Mouse (Mus musculus): ENCODE data around the gene Crybb3.

Crybb3 gene

GRCm38 (mm10) chr5:113081439-113081838 lies at the start of gene Crybb3:
Crybb3 (minus strand) TSS chr5:113081584.
- DNase-seq (ENCODE audit: low read depth, low spot score) = no peak

- no peak for DNase-seq (ENCODE audit: low read depth, low spot score)
Observed at GRCm38 (mm10) chr5:113128426-113128825, 47.0 kb upstream of the Crybb3 start.

- no peak for DNase-seq (ENCODE audit: low read depth, low spot score)
Observed at GRCm38 (mm10) chr5:113126476-113126875, 45.1 kb upstream of the Crybb3 start.

- DNase-seq (ENCODE audit: low read depth, low spot score) = no peak
Observed at GRCm38 (mm10) chr5:113123693-113124092, 42.3 kb upstream of the Crybb3 start.

- no peak for DNase-seq (ENCODE audit: low read depth, low spot score)
Observed at GRCm38 (mm10) chr5:113122326-113123054, 41.1 kb upstream of the Crybb3 start.

GRCm38 (mm10) chr5:113121591-113121875 lies 40.1 kb upstream of the Crybb3 start:
- DNase-seq (ENCODE audit: low read depth, low spot score) = no peak

- DNase-seq (ENCODE audit: low read depth, low spot score) = peak; percentile 33
Observed at GRCm38 (mm10) chr5:113120741-113121590, 39.6 kb upstream of the Crybb3 start.

GRCm38 (mm10) chr5:113119861-113120465 lies 38.6 kb upstream of the Crybb3 start:
- DNase-seq (ENCODE audit: low read depth, low spot score) = no peak

GRCm38 (mm10) chr5:113119291-113119690 lies 37.9 kb upstream of the Crybb3 start:
- no peak for DNase-seq (ENCODE audit: low read depth, low spot score)

GRCm38 (mm10) chr5:113118695-113119094 lies 37.3 kb upstream of the Crybb3 start:
- peak; percentile 82 for DNase-seq (ENCODE audit: low read depth, low spot score)

GRCm38 (mm10) chr5:113117361-113117760 lies 36.0 kb upstream of the Crybb3 start:
- no peak for DNase-seq (ENCODE audit: low read depth, low spot score)

GRCm38 (mm10) chr5:113115896-113116295 lies 34.5 kb upstream of the Crybb3 start:
- DNase-seq (ENCODE audit: low read depth, low spot score) = peak; percentile 80

GRCm38 (mm10) chr5:113114264-113115225 lies 33.2 kb upstream of the Crybb3 start:
- peak; percentile 42 for DNase-seq (ENCODE audit: low read depth, low spot score)

- DNase-seq (ENCODE audit: low read depth, low spot score) = no peak
Observed at GRCm38 (mm10) chr5:113113120-113113519, 31.7 kb upstream of the Crybb3 start.

- no peak for DNase-seq (ENCODE audit: low read depth, low spot score)
Observed at GRCm38 (mm10) chr5:113111336-113111735, 30.0 kb upstream of the Crybb3 start.

GRCm38 (mm10) chr5:113110929-113111328 lies 29.5 kb upstream of the Crybb3 start:
- DNase-seq (ENCODE audit: low read depth, low spot score) = peak; percentile 35

GRCm38 (mm10) chr5:113109651-113110050 lies 28.3 kb upstream of the Crybb3 start:
- peak; percentile 55 for DNase-seq (ENCODE audit: low read depth, low spot score)

- no peak for DNase-seq (ENCODE audit: low read depth, low spot score)
Observed at GRCm38 (mm10) chr5:113108165-113108764, 26.9 kb upstream of the Crybb3 start.

- no peak for DNase-seq (ENCODE audit: low read depth, low spot score)
Observed at GRCm38 (mm10) chr5:113107709-113108108, 26.3 kb upstream of the Crybb3 start.

- DNase-seq (ENCODE audit: low read depth, low spot score) = no peak
Observed at GRCm38 (mm10) chr5:113106594-113106993, 25.2 kb upstream of the Crybb3 start.

- DNase-seq (ENCODE audit: low read depth, low spot score) = no peak
Observed at GRCm38 (mm10) chr5:113105481-113105880, 24.1 kb upstream of the Crybb3 start.
